Mouse (Mus musculus): Measurements from ENCODE around the gene Fgfr2. TPM values are rescaled to one million over a fixed set of nuclear protein-coding genes. Genes with fewer than 3 reads are reported as not detected.

Gene Fgfr2
- polyA plus RNA-seq, 1 experiment from 2014 or later, result 2.0 TPM

Other genes starting within 250 kb of the Fgfr2 start
- gene Zranb1, start 192.2 kb downstream of the Fgfr2 start, polyA plus RNA-seq (2014; fragmentation: Illumina TruSeq; extraction: RNeasy Lipid Tissue Mini Kit (QIAGEN cat#74804); ENCODE audit: low read depth, low replicate concordance), result 27.5 TPM
- gene Ctbp2, start 1.0 kb upstream of the Fgfr2 start, polyA plus RNA-seq (2014; fragmentation: Illumina TruSeq; extraction: RNeasy Lipid Tissue Mini Kit (QIAGEN cat#74804); ENCODE audit: low read depth, low replicate concordance), result 20.9 TPM